Mouse (Mus musculus): ENCODE data around the gene 5730596B20Rik. TPM values are rescaled to one million over a fixed set of nuclear protein-coding genes. Genes with fewer than 3 reads are reported as not detected.
A peak's percentile ranks its signal among the peaks of the same experiment; 100 is the strongest.

The 5730596B20Rik gene
- not detected in 2 replicates for total RNA-seq (2017)

- no peak for ATAC-seq (ENCODE audit: extremely low read depth, insufficient number of reproducible peaks, low FRiP score, poor library complexity, severe bottlenecking)
These were observed at the start of gene 5730596B20Rik for GRCm38 (mm10) chr6:52177061-52177735. Gene 5730596B20Rik, plus strand, starts transcription at chr6:52177498.

- no peak for ATAC-seq (ENCODE audit: extremely low read depth, insufficient number of reproducible peaks, low FRiP score, poor library complexity, severe bottlenecking)
These were observed 39.3 kb upstream of the 5730596B20Rik start for GRCm38 (mm10) chr6:52137841-52138535.

- no peak for ATAC-seq (ENCODE audit: extremely low read depth, insufficient number of reproducible peaks, low FRiP score, poor library complexity, severe bottlenecking)
These were observed 38.7 kb upstream of the 5730596B20Rik start for GRCm38 (mm10) chr6:52138576-52138975.

GRCm38 (mm10) chr6:52139115-52139514 lies 38.2 kb upstream of the 5730596B20Rik start:
- ATAC-seq (ENCODE audit: extremely low read depth, insufficient number of reproducible peaks, low FRiP score, poor library complexity, severe bottlenecking) = no peak

- no peak for ATAC-seq (ENCODE audit: extremely low read depth, insufficient number of reproducible peaks, low FRiP score, poor library complexity, severe bottlenecking)
These were observed 26.8 kb upstream of the 5730596B20Rik start for GRCm38 (mm10) chr6:52150401-52150966.

- no peak for ATAC-seq (ENCODE audit: extremely low read depth, insufficient number of reproducible peaks, low FRiP score, poor library complexity, severe bottlenecking)
These were observed 25.7 kb upstream of the 5730596B20Rik start for GRCm38 (mm10) chr6:52151571-52151970.

GRCm38 (mm10) chr6:52152226-52153193 lies 24.8 kb upstream of the 5730596B20Rik start:
- ATAC-seq (ENCODE audit: extremely low read depth, insufficient number of reproducible peaks, low FRiP score, poor library complexity, severe bottlenecking) = no peak

GRCm38 (mm10) chr6:52153270-52153669 lies 24.0 kb upstream of the 5730596B20Rik start:
- ATAC-seq (ENCODE audit: extremely low read depth, insufficient number of reproducible peaks, low FRiP score, poor library complexity, severe bottlenecking) = no peak

GRCm38 (mm10) chr6:52154044-52154443 lies 23.3 kb upstream of the 5730596B20Rik start:
- ATAC-seq (ENCODE audit: extremely low read depth, insufficient number of reproducible peaks, low FRiP score, poor library complexity, severe bottlenecking) = no peak

GRCm38 (mm10) chr6:52155471-52155870 lies 21.8 kb upstream of the 5730596B20Rik start:
- no peak for ATAC-seq (ENCODE audit: extremely low read depth, insufficient number of reproducible peaks, low FRiP score, poor library complexity, severe bottlenecking)

GRCm38 (mm10) chr6:52156551-52157200 lies 20.6 kb upstream of the 5730596B20Rik start:
- no peak for ATAC-seq (ENCODE audit: extremely low read depth, insufficient number of reproducible peaks, low FRiP score, poor library complexity, severe bottlenecking)

GRCm38 (mm10) chr6:52157466-52158275 lies 19.6 kb upstream of the 5730596B20Rik start:
- no peak for ATAC-seq (ENCODE audit: extremely low read depth, insufficient number of reproducible peaks, low FRiP score, poor library complexity, severe bottlenecking)

GRCm38 (mm10) chr6:52158276-52159051 lies 18.8 kb upstream of the 5730596B20Rik start, which contains the start of gene Hoxa1:
Gene Hoxa1, minus strand, starts transcription at chr6:52158317.
- peak; percentile 27; the same call in 1 of the 2 replicates for ATAC-seq (ENCODE audit: extremely low read depth, insufficient number of reproducible peaks, low FRiP score, poor library complexity, severe bottlenecking)

GRCm38 (mm10) chr6:52159164-52159761 lies 18.0 kb upstream of the 5730596B20Rik start:
- ATAC-seq (ENCODE audit: extremely low read depth, insufficient number of reproducible peaks, low FRiP score, poor library complexity, severe bottlenecking) = no peak

GRCm38 (mm10) chr6:52159979-52160378 lies 17.3 kb upstream of the 5730596B20Rik start:
- no peak for ATAC-seq (ENCODE audit: extremely low read depth, insufficient number of reproducible peaks, low FRiP score, poor library complexity, severe bottlenecking)

- ATAC-seq (ENCODE audit: extremely low read depth, insufficient number of reproducible peaks, low FRiP score, poor library complexity, severe bottlenecking) = no peak
These were observed 16.6 kb upstream of the 5730596B20Rik start for GRCm38 (mm10) chr6:52160511-52161335.
